Mouse (Mus musculus) gastrocnemius, adult 18-20 months (tissue): Measurements from ENCODE around the gene Crocc2. TPM values are rescaled to one million over a fixed set of nuclear protein-coding genes. Genes with fewer than 3 reads are reported as not detected.

Experiments used
- DNase-seq: peaks from one replicate; pipeline ENCODE4 v3.0.0; 2021; ENCODE audit warnings: low spot score
- microRNA-seq: library from miRNA; unstranded; fragments of <30 nt; microRNA quantifications from one replicate; pipeline ENCODE4 v1.2.0, GENCODE M21; 2021
- total RNA-seq, 2 experiments: library from RNA; stranded (reverse); gene quantifications; 2 replicates each; pipeline ENCODE4 v1.2.3; 2021

Crocc2 gene
- total RNA-seq, 2 experiments from 2014 or later, result not detected

GRCm38 (mm10) chr1:93270516-93271240, 102.2 kb downstream of the Crocc2 start:
- no peak for DNase-seq

- DNase-seq, result no peak
These were observed 103.2 kb downstream of the Crocc2 start for GRCm38 (mm10) chr1:93271751-93272150.

- DNase-seq, result no peak
These were observed 103.9 kb downstream of the Crocc2 start for GRCm38 (mm10) chr1:93272409-93272821.

GRCm38 (mm10) chr1:93275561-93275960, 107.0 kb downstream of the Crocc2 start:
- no peak for DNase-seq

GRCm38 (mm10) chr1:93277041-93277440, 108.5 kb downstream of the Crocc2 start:
- no peak for DNase-seq

Small RNA genes within 50 kb of the gene (microRNA-seq; reads per million reads assigned to microRNA genes)
- gene Mir6901, result not detected

Other genes with a start within 250 kb of the Crocc2 start
- 1 to 10 TPM; 4.0 to 5.2 TPM for gene Capn10, start 234.3 kb upstream of the Crocc2 start, total RNA-seq
- gene Gpr35, start 217.9 kb upstream of the Crocc2 start, total RNA-seq, result under 1 TPM; 0.07 to 0.11 TPM
- gene Aqp12, start 162.4 kb upstream of the Crocc2 start, total RNA-seq, result not detected
- 1 to 10 TPM in 1 of 2 experiments, under 1 TPM in 1; 0.96 to 2.4 TPM for gene Kif1a, start 66.8 kb upstream of the Crocc2 start, total RNA-seq
- not detected for gene Agxt, start 33.5 kb upstream of the Crocc2 start, total RNA-seq
- gene 2310007B03Rik, start 7.8 kb upstream of the Crocc2 start, total RNA-seq, result not detected
- 1 to 10 TPM; 3.7 to 4.1 TPM for gene Sned1, start 67.1 kb downstream of the Crocc2 start, total RNA-seq
- 10 to 100 TPM in 1 of 2 experiments, 1 to 10 TPM in 1; 9.3 to 10.0 TPM for gene Mterf4, start 137.2 kb downstream of the Crocc2 start, total RNA-seq
- 10 to 100 TPM; 16.2 to 21.0 TPM for gene Ppp1r7, start 174.1 kb downstream of the Crocc2 start, total RNA-seq
- under 1 TPM; 0.07 to 0.32 TPM for gene Pask, start 174.8 kb downstream of the Crocc2 start, total RNA-seq
- gene Ano7, start 205.2 kb downstream of the Crocc2 start, total RNA-seq, result not detected